Mouse (Mus musculus): ENCODE data around the gene Spata7.
A peak's percentile ranks its signal among the peaks of the same experiment; 100 is the strongest.

The Spata7 gene

GRCm38 (mm10) chr12:98670429-98670828 lies 42.5 kb downstream of the Spata7 start:
- no peak for DNase-seq (ENCODE audit: extremely low read depth, low read depth)

GRCm38 (mm10) chr12:98673879-98674278 lies 45.9 kb downstream of the Spata7 start:
- no peak for DNase-seq (ENCODE audit: extremely low read depth, low read depth)

GRCm38 (mm10) chr12:98674627-98675143 lies 46.7 kb downstream of the Spata7 start:
- DNase-seq (ENCODE audit: extremely low read depth, low read depth) = peak; percentile 79

GRCm38 (mm10) chr12:98676861-98677260 lies 48.9 kb downstream of the Spata7 start:
- no peak for DNase-seq (ENCODE audit: extremely low read depth, low read depth)

- DNase-seq (ENCODE audit: extremely low read depth, low read depth) = no peak
Observed at GRCm38 (mm10) chr12:98677336-98677735, 49.4 kb downstream of the Spata7 start.

DNA sequence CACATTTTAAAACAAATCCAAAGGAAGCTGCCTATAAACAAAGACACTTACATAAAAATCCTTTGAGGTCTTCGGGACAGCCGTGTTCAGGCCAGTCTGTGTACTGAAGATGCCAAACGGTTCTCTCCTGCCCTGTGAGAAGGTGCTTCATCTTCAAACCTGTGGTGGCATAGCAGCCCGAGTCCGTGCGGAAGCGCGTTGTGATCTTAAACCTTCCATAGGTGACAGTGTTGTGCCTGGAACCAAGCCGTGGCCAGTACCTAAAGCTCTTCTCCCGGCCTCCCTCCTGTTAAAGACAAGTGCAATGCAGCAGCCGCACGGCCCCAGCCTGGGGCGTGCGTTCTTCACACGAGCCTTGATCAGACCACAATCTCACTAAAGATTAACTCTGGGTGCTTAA lies 51.9 kb downstream of the Spata7 start:
- no peak for DNase-seq (ENCODE audit: extremely low read depth, low read depth)

GRCm38 (mm10) chr12:98682196-98682595 lies 54.2 kb downstream of the Spata7 start:
- no peak for DNase-seq (ENCODE audit: extremely low read depth, low read depth)

- DNase-seq (ENCODE audit: extremely low read depth, low read depth) = no peak
Observed at GRCm38 (mm10) chr12:98683171-98683570, 55.2 kb downstream of the Spata7 start.

GRCm38 (mm10) chr12:98683574-98683973 lies 55.6 kb downstream of the Spata7 start:
- no peak for DNase-seq (ENCODE audit: extremely low read depth, low read depth)

DNA sequence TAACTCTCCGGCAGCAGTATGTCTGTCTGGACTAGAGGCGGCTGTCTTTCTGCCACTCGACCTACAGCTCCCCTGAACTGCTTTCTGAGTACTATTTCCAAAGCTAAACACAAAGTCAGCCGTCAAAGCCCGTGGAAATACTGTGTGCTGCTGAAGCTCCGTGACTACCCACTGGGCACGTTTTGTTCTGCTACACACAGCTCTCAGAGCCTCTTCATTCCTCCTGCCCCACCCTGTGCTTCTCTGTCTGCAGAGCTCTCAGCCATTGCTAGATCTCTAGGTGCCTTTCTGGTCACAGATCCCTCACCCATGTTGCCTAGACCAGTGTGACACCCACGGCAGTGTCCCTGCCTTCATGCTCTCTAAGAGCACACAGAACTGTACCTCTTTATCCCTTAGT lies 62.3 kb downstream of the Spata7 start:
- DNase-seq (ENCODE audit: extremely low read depth, low read depth) = no peak

GRCm38 (mm10) chr12:98697202-98697601 lies 69.2 kb downstream of the Spata7 start:
- DNase-seq (ENCODE audit: extremely low read depth, low read depth) = no peak

DNA sequence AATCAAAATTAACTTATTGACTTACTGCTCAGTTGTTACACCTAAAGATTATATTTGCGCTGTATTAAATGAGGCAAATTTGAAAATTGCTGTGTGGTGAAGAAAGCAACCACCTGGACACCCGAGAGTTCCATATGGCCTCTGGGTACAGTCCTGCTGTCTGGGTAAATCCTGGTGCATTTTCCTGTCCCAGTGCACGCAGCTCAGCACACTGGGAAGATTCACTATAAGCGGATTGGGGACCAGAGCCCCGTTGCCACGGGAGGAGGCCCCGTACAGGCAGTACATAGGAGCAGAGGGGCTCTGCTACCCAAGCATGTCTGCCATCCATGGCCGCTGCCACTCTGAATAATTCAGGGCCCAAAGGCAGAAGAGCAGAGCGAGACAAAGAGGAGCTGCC lies 73.6 kb downstream of the Spata7 start:
- no peak for DNase-seq (ENCODE audit: extremely low read depth, low read depth)

DNA sequence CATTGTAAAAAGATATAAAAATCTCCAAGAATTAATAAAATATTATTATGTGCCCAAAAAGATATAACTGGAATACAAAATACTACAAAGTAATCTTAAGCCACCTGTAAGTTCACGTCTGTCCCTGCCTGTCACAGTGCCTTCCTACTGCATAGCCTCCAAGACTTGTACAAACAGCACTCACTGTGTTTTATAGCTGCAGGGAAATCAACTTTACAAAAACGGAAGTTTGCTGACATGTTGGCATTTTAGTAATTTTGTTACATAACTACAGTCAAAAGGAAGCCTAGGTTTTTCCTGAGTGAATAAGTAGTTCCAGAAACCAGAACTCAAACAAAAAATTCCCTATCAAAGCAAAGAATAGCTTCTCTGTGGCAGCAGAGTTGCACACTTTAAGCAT lies 75.6 kb downstream of the Spata7 start:
- DNase-seq (ENCODE audit: extremely low read depth, low read depth) = no peak

- DNase-seq (ENCODE audit: extremely low read depth, low read depth) = no peak
Observed at GRCm38 (mm10) chr12:98703961-98704360, 76.0 kb downstream of the Spata7 start.

GRCm38 (mm10) chr12:98712819-98713218 lies 84.9 kb downstream of the Spata7 start:
- no peak for DNase-seq (ENCODE audit: extremely low read depth, low read depth)

DNA sequence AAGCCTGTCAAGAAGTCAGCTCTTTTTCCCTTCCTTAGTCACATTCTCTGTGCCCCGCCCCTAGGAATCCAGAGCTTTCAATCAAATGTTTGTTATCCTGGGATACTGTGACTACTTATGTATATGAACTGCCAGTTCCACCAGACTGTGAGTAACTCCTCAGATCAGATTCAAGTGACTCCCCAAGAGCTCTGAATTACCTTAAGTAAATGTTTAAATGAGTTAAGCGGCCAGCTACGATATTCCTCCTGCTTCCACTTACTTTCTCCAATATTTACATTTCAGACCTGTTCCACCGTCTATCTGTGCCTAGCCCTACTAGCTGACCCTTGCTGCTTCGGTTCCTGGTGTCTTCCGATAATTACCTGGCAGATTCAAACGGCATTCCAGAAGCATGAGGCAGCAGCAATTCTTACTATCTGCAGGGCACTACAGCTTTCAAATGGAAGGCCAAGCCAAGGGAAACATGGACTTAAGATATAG lies 85.7 kb downstream of the Spata7 start:
- DNase-seq (ENCODE audit: extremely low read depth, low read depth) = no peak

DNA sequence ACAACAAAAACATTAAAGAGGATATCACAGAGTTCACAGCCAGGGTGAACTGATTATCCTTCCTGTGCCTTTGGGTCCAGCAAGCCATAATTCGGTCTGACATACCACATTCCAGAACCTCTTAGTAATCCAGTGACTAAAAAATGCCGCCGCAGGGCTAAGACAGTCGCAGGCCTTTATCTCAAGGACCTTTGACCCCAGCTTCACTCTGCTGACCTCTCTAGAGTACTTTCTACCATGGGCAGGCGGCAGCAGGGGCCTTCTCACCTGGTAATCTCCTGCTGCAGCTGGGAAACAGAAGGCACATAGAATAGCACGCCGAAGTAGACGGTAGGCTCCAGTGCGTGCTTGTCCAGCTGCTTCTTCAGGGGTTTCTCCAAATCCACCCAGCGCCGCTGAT lies 86.8 kb downstream of the Spata7 start:
- DNase-seq (ENCODE audit: extremely low read depth, low read depth) = no peak

GRCm38 (mm10) chr12:98716142-98716541 lies 88.2 kb downstream of the Spata7 start:
- no peak for DNase-seq (ENCODE audit: extremely low read depth, low read depth)

Data from MEL-GATA-1-ER (cell line).